Mouse (Mus musculus) limb, embryonic 11.5 days (tissue): ENCODE measurements around the gene Dxo. TPM values are rescaled to one million over a fixed set of nuclear protein-coding genes. Genes with fewer than 3 reads are reported as not detected.
"Not testable (repeated sequence)": the region's sequence is repeated elsewhere in the genome, so short reads cannot be mapped to it uniquely, and the experiment has no call there.

Experiments
- ATAC-seq: fragments of 200-750 bp; cut with Nextera tagmentation; 2 replicates; pipeline ENCODE4 v1.8.0; 2017; ENCODE audit warnings: low read depth; ENCODE audit not compliant: insufficient number of reproducible peaks, low FRiP score, low TSS enrichment
- DNase-seq: peaks from one replicate; pipeline ENCODE4 v3.0.0-alpha.2; 2015; ENCODE audit warnings: low spot score
- H3K27ac ChIP-seq: fragments of 300-500 bp; sonication (generic); replicated peaks from 2 replicates; pipeline ENCODE4 v1.5.1; 2014; ENCODE audit warnings: low read depth, mild to moderate bottlenecking, low read length
- H3K27me3 ChIP-seq: fragments of 300-500 bp; sonication (generic); 2 replicates; pipeline ENCODE4 v1.6.1; 2014; ENCODE audit warnings: mild to moderate bottlenecking, low read length, mixed read lengths; ENCODE audit not compliant: control insufficient read depth, insufficient read depth
- H3K36me3 ChIP-seq: fragments of 300-500 bp; sonication (generic); 2 replicates; pipeline ENCODE4 v1.6.1; 2014; ENCODE audit warnings: mild to moderate bottlenecking, low read length, moderate library complexity, mixed read lengths; ENCODE audit not compliant: control insufficient read depth, insufficient read depth
- H3K4me1 ChIP-seq: fragments of 300-500 bp; sonication (generic); 2 replicates; pipeline ENCODE4 v1.6.1; 2014; ENCODE audit warnings: low read length, mixed read lengths; ENCODE audit not compliant: control insufficient read depth, insufficient read depth
- H3K4me2 ChIP-seq: fragments of 300-500 bp; sonication (generic); 2 replicates; pipeline ENCODE4 v1.6.1; 2014; ENCODE audit warnings: low read depth, mild to moderate bottlenecking, moderate library complexity; ENCODE audit not compliant: severe bottlenecking
- H3K4me3 ChIP-seq: fragments of 300-500 bp; sonication (generic); 2 replicates; pipeline ENCODE4 v1.5.1; 2014; ENCODE audit warnings: low read depth, low read length
- H3K9ac ChIP-seq: fragments of 300-500 bp; sonication (generic); 2 replicates; pipeline ENCODE4 v1.6.1; 2014; ENCODE audit warnings: mild to moderate bottlenecking, low read length
- H3K9me3 ChIP-seq: fragments of 300-500 bp; sonication (generic); 2 replicates; pipeline ENCODE4 v1.6.1; 2016; ENCODE audit warnings: low read length; ENCODE audit not compliant: control insufficient read depth
- WGBS: fragments of 180-500 bp; shearing (Covaris S2); extraction: QIAGEN DNeasy Blood & Tissue Kit; methylation state at CpG from one replicate; pipeline ENCODE4 v1.1.7; 2014; 5-methylcytosine and 5-hydroxymethylcytosine counted together
- polyA plus RNA-seq: library from polyadenylated mRNA; unstranded; fragments of >200 nt; fragmentation: Nextera tagmentation; extraction: Ambion mirVana; gene quantifications from 2 replicates; pipeline ENCODE4 v1.2.1, GENCODE M21; 2014

The Dxo gene
- polyA plus RNA-seq, 1 experiment from 2014 or later: 74.6 TPM

DNA sequence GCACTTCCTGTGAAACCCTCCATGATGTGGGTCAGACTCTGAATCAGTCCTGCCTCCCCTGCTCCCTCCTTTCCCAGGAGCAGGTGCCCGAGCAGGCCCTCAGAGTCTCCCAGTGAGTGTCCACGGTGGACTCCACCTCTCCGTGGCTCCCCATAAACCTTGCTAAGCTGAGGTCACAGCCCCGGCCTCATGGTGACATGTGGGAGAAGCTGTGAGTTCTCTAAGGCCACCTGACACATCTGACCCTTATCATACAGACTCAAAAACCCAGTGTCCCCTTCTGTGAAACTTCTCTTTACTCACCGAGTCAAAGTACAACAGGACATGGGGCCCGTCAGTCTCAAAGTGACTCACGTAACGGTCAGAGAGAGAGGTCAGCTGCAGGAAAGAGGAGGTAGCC lies 26.0 kb upstream of the Dxo start:
- not testable (repeated sequence) for ATAC-seq, H3K27ac ChIP-seq, DNase-seq, H3K4me1 ChIP-seq, H3K9me3 ChIP-seq, H3K4me2 ChIP-seq, H3K27me3 ChIP-seq, H3K9ac ChIP-seq, H3K36me3 ChIP-seq, H3K4me3 ChIP-seq
- 83% methylated on average over 8 of the region's 8 CpGs for WGBS

DNA sequence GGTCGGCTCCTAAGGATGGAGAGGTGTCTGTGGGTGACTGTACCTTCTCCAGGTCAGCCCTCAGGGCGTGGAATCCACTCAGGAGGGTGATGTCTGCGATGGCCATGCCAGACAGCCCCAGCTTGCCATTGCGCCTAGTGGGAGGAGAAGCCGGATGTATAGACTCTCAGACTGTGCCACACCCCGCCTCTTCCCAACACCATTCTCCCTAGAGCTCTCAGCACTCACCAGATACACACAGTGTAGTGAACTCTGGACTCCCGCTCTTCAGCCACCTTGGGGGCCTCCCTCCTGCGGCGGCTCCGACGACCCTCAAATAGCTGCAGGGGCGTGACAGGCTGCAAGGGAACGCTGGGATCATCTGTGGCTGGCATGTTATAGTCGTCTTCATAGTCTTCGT lies 25.5 kb upstream of the Dxo start:
- H3K27me3 ChIP-seq: no peaks in the 10 kb centered on the region
- no peak for DNase-seq
- 70% methylated on average over 15 of the region's 15 CpGs for WGBS
- ATAC-seq: no peak
- no peak overlapping the region for H3K9ac ChIP-seq
- H3K4me2 ChIP-seq: no peak overlapping the region
- no peak overlapping the region for H3K4me3 ChIP-seq
- H3K36me3 ChIP-seq: no peaks in the 10 kb centered on the region
- no peak overlapping the region for H3K27ac ChIP-seq
- H3K9me3 ChIP-seq: no peaks in the 10 kb centered on the region
- no peaks in the 10 kb centered on the region for H3K4me1 ChIP-seq

DNA sequence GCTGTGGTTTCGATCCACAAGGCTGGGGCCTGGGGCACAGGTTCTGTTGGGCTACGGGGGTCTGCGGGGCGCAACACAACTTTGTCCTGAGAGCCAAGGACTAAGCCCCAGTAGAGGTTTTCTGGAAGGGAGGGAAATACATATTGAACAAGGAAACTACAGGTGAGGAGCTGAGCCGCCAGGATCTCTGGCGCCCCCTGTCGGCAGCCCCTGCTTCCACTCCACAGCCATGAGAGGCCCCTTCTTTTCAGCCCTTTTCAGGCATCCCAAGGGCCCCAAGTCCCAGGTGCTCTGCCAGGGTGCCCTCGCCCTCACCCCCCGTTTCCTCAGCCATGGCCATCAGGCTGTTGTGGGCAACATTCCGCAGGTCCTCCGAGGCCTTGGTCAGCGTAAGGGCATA lies 23.1 kb upstream of the Dxo start:
- 54% methylated on average over 12 of the region's 12 CpGs for WGBS
- H3K27ac ChIP-seq, H3K36me3 ChIP-seq, H3K27me3 ChIP-seq, ATAC-seq, H3K9ac ChIP-seq, H3K4me3 ChIP-seq, H3K4me1 ChIP-seq, H3K4me2 ChIP-seq, H3K9me3 ChIP-seq: not testable (repeated sequence)
- peak; percentile 40 for DNase-seq

DNA sequence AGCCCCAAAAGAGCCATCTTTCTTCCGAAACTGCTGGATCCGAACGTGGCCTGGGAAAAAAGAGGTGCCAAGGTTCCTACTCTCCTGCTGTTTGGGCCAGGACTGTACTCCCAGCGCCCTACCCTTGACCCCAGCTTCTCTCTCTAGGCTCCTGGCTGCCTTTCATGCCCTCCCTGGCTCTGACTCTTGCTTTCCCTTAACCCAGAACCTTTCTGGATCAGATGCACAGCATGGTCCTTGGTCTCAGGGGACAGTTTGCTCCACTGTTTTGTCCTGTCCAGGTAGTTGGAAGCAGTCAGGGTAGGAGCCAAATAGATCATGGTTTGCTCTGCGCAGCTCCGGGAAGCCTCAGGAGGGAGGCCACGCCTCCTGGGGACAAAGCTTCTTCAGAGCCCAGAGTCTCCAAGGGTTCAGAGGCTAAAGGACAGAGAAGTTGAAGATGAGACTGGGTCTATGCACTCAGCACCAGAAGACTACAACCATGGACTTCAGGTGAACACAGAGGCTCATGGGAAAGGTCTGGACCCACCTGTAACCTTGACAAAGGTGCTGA lies 21.9 kb upstream of the Dxo start:
- Histone ChIP-seq H3K27ac (no peak overlapping the region), H3K9me3 (no peaks in the 10 kb centered on the region), H3K4me1 (no peaks in the 10 kb centered on the region), H3K4me2 (no peak overlapping the region), H3K36me3 (no peaks in the 10 kb centered on the region), H3K27me3 (no peaks in the 10 kb centered on the region), H3K9ac (no peak overlapping the region), H3K4me3 (no peak overlapping the region)
- 82% methylated on average over 7 of the region's 7 CpGs for WGBS
- no peak for DNase-seq
- no peak for ATAC-seq

DNA sequence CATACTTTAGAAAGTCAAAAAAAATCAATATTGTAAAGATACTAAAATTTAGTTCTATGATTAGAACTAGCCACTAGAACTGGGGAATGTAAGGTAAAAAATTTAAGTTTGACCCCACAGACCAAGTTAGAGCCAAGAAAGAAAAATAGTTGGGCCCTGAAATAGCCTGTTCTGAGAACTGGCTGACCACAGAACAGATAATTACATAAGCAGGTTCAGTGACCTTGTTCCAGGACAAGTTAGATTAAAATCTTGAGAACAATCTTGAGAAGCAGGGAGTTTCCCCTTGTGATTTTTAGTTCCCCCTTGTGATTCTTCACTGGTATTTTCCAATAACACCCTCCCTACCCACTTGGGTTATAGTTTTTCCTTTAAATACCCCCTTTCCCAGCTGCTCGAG lies 6.0 kb upstream of the Dxo start:
- WGBS: 87% methylated on average over 1 of the region's 1 CpGs
- not testable (repeated sequence) for H3K9me3 ChIP-seq, H3K36me3 ChIP-seq, H3K27me3 ChIP-seq, H3K4me1 ChIP-seq, DNase-seq, ATAC-seq, H3K9ac ChIP-seq, H3K27ac ChIP-seq, H3K4me3 ChIP-seq, H3K4me2 ChIP-seq

DNA sequence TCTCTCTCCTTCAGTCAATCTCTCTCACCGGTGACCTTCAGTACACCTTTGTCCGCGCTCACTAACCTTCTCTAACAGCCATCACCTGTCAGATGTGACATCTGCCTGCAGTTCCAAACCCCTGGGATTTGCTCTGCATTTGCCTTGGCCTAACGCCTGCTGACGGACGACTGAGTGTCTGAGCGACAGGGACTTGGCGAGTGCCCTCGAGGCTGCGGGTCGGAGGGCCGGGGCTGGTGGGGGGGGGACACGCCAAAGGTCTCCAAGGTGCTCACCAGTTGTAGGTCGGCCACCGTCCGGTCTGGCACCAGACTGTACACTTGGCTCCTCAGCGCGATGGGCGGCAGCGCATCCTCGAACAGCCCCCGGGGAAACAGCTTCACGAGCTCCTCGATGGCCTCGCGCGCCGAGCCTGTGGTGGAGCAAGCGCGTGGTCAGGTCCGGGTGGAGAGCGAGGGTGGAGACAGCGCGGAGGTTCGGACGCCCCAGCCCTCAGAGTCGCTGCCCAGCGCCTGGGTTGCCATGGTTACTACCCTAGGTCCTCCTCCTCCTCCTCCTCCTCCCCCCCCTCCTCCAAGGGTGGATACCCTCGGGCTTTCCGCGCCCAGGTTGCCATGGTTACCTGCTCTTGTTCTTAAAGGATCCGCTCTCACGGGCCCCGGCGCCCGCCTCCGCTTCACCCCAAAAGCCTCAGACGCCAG lies 514 bp upstream of the Dxo start:
- peak overlapping the region; percentile 98 for H3K4me2 ChIP-seq
- WGBS: 4% methylated on average over 48 of the region's 48 CpGs
- no peak for DNase-seq

DNA sequence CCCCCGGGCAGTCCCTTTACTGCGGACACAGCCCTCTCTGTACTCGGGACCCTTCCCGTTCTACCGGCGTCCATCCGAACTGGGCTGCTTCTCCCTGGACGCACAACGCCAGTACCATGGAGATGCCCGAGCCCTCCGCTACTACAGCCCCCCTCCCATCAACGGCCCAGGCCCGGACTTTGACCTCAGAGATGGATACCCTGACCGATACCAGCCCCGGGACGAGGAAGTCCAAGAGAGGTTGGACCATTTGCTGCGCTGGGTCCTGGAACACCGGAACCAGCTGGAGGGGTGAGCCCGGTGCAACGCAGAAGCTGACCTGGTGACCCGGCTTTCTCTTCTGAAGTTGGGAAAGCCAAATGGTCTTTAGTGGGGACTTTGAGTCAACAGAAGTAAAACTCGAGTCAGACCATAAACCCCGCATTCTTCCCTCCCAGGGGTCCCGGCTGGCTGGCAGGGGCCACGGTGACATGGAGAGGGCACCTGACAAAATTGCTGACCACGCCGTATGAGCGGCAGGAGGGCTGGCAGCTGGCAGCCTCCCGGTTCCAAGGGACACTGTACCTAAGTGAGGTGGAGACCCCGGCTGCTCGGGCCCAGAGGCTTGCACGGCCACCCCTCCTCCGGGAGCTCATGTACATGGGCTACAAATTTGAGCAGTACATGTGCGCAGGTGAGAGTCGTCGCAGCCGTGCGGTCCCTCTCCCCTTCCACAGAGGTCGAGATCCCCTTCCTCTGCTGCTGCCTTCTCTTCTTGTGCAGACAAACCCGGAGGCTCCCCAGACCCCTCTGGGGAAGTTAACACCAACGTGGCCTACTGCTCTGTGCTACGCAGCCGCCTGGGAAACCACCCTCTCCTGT lies 875 bp downstream of the Dxo start:
- ATAC-seq: no peak
- Histone ChIP-seq H3K4me3 (peak overlapping the region; percentile 53), H3K4me2 (peak overlapping the region; percentile 98), H3K9me3 (no peaks in the 10 kb centered on the region), H3K9ac (peak overlapping the region; percentile 55), H3K36me3 (peaks cover 26% of the 10 kb centered on the region), H3K4me1 (peaks cover 16% of the 10 kb centered on the region), H3K27ac (0 out of 2 replicates have a peak overlapping the region, but pooled peaks have one; percentile 45), H3K27me3 (no peaks in the 10 kb centered on the region)
- 41% methylated on average over 39 of the region's 43 CpGs for WGBS
- peak; percentile 25 for DNase-seq

More for the DNA sequence above, 514 bp upstream of the Dxo start:
- Histone ChIP-seq H3K9ac (peak overlapping the region; percentile 55), H3K36me3 (peaks cover 17% of the 10 kb centered on the region), H3K27ac (no peak overlapping the region), H3K4me1 (peaks cover 16% of the 10 kb centered on the region), H3K4me3 (peak overlapping the region; percentile 53), H3K9me3 (no peaks in the 10 kb centered on the region), H3K27me3 (no peaks in the 10 kb centered on the region)
- ATAC-seq: peak; percentile 82

DNA sequence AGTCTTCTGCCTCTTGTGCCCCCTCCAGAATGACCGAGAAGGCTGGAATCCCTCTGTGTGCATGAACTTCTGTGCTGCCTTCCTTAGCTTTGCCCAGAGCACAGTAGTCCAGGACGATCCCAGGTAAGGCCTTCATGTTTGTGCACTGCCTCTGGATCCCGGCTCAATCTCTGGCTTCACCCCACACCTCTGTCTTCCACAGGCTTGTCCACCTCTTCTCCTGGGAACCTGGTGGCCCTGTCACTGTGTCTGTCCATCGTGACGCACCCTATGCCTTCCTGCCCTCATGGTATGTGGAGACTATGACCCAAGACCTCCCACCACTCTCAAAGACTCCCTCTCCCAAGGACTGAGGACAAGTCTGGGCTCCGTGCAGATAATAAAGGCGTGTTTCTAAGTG lies 2.0 kb downstream of the Dxo start:
- Histone ChIP-seq H3K27me3 (no peaks in the 10 kb centered on the region), H3K4me1 (peaks cover 16% of the 10 kb centered on the region), H3K36me3 (peaks cover 26% of the 10 kb centered on the region), H3K9ac (no peak overlapping the region), H3K4me3 (no peak overlapping the region), H3K9me3 (no peaks in the 10 kb centered on the region), H3K4me2 (no peak overlapping the region), H3K27ac (no peak overlapping the region)
- ATAC-seq (no peak), DNase-seq (no peak)
- WGBS: 93% methylated on average over 7 of the region's 7 CpGs
